Mouse (Mus musculus) heart, adult 9 months (tissue): ENCODE data around the gene Asna1.

Experiments
- DNase-seq, 2 experiments: peaks; one replicate each; pipeline ENCODE4 v3.0.0; 2022; ENCODE audit warnings: low spot score in 2 of 2

Gene Asna1

DNA sequence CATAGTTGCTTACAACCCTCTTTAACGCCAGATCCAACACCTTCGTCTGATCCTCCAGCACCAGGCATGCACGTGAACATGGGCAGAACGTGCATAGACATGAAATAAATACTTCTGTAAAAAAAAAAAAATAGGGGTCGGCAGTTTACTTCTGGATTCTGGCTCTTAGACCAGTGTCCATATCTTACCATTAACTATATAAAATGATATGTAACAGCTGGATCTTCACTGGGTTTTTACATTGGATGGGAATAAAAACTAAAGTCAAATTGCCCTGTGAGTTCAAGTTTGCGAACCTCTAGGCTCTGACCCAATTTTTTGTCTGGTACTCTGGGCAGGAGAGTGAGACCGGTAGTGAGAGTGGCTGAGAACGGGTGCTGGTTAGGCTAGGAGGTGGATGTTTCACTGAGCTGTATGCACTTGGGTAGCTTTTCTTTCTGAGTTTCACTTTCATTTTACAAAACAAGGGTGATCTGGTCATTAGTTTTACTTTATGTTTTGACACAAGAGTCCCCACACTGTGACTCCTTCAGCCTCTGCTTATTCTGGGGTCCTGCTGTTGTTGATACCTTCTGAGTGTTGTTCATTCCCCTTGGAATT lies 50.4 kb downstream of the Asna1 start:
- DNase-seq: no peak

DNA sequence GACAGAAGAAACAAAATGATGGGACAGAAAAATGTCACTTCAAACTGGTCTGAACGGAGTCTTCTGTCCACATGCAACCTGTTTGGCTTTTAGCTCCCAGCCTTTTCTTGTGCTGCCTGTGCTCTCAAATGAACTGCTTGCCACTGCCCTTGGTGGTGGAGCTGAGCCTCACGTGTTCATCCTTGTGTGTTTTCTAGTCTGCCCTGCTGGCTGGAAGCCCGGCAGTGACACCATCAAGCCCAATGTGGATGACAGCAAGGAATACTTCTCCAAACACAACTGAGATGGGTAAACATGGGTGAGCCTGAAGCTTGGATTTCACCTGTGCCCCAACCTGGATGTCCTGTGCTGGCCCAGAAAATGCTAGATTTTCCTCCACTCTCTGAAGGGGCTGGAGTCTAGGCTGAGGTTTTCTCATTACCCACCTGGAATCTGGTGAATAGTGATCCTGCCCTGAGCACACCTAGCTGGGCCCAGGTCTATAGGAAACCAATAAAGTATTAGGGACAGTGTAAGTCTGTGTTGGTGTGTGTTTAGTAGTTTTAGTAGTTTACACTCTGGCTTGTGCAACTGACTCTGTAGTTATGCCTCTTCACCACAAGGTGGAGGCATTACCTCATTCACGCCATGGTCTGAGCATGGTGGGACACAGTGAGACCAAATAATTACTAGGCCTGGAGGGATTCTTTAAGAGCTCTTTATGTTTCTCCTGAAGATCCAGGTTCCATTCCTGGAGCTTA lies 51.1 kb downstream of the Asna1 start:
- DNase-seq: peak; percentile 62 to 79

DNA sequence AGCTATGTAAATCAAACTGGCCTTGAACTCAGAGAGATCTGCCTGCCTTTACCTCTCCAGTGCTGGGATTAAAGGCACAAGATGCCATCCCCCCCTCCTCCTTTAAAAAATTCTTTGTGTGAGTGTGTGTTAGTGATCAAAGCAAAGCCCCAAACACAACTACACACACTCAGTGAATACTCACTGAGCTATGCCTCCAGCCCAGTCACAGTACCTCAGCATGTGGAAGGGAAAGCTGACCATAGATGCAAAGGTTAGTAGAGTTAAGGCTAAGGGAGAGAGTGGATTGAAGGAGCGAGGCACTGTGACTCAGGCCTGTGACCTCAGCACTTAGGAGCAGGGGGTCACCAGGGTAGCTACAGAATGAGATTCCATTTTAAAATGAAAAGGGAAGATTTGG lies 52.0 kb downstream of the Asna1 start:
- DNase-seq: no peak

DNA sequence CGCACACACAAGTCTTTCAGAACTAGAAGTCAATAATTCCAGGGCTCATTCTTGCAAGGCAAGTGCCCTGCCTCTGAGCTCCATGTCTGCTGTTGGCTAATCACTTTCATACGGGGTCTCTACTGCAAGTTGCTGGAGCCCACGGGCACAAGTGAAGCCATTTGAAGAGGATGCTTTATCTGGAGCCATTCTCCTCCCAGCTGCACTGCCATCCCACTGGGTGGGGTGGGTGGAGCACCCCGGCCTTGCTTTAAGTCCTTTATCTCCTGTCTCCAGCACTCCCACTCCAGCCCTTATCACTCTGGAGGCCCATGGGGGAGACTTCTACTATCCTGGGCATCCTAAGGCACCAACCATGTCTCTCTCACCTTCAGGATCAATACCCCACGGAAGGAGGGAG lies 54.2 kb downstream of the Asna1 start:
- no peak for DNase-seq

DNA sequence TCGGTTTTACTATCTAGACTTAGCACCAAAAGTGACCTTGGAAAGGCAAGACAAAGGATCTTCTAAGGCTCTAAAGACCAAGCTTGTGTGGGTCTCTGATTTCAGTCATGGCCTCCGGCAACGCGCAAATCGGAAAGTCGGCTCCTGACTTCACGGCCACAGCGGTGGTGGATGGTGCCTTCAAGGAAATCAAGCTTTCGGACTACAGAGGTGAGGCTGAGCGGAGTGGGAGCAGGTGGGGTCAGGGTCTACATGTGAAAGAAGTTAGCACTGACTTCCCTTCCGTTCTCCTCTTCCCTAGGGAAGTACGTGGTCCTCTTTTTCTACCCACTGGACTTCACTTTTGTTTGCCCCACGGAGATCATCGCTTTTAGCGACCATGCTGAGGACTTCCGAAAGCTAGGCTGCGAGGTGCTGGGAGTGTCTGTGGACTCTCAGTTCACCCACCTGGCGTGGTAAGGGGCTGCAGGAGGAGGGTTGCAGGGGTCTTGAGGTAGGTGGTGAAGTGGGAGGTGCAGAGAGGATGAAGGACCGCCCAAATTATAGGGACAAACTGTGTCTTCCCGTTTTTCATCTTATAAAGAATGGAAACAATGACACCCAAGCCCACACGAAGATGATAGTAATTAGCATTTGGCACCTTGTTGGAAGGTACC lies 54.8 kb downstream of the Asna1 start:
- DNase-seq: no peak

DNA sequence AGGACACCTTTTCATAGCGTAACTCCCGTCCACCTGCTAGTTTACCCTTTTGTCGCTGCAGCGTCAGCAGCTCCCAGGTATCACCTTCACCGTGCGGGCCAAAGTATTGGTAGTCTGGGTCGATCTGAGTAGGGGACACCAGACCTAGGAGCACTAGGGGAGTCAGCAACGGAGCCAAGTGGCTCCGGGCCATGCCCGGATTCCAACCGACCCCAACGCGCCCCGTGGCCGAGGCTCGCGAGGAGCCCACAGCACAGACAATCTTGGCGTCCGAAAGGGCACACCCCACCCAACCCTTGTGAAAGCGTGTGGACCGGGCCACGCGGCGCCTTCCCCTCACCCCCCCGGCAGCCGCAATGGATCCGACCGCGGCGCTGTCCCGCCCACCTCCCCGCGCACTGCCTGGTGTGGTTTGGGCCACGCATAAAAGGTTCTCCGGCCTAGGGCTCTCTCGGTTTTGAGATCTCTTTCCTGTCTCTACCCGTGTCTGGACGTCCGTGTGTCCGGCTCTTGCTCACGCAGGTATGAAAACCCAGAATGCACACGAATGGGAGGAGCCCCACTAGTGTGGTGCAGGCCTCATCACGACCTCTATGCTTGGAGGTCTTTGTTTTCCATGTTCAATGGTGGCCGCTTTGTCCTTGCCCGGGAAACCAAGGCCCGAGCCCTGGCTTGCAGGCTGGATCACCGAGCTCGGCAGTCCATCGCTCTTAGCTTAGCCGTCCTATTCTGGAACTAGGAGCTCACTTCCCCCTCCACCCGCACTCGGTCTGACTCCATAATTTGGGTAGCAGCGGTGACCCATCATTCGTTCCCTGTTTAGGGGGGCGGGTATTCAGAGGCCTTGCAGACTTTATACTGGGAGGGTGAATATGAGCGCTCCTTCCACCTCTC lies 55.6 kb downstream of the Asna1 start, which contains the start of the genes Gm49661, Prdx2 and Rnaseh2a:
TSS of gene Gm49661 (minus strand) at position 193 of the 894 bp plus-strand sequence.
TSS of gene Prdx2 (plus strand) at position 347 of the 894 bp plus-strand sequence.
TSS of gene Rnaseh2a (minus strand) at position 527 of the 894 bp plus-strand sequence.
- peak; percentile 68 to 79 for DNase-seq

DNA sequence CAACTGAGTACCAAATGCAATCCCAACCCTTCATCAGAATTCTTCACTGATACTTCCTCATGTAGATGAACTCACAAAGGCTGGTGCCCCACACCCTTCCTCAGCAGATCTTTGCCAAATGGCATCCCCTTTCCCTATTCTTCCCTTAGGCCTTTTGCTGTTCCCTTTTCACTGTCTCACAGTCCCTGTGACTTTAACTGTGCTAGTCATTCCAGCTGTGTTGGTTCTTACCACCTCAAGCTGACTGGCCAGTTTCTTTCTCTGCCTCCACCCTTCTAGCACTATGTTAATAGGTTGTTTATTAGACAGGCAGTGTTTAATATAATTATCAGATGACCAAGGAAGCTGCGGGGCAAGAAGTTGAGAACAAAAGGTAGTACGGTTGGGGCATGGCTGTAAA lies 56.4 kb downstream of the Asna1 start:
- peak; percentile 27 to 40 for DNase-seq
